Mouse (Mus musculus): ENCODE results near the gene Ahdc1. TPM values are rescaled to one million over a fixed set of nuclear protein-coding genes. Genes with fewer than 3 reads are reported as not detected.

Gene Ahdc1
- total and polyA plus RNA-seq, 3 experiments = 1.6 to 19.9 (median 8.4) TPM

DNA sequence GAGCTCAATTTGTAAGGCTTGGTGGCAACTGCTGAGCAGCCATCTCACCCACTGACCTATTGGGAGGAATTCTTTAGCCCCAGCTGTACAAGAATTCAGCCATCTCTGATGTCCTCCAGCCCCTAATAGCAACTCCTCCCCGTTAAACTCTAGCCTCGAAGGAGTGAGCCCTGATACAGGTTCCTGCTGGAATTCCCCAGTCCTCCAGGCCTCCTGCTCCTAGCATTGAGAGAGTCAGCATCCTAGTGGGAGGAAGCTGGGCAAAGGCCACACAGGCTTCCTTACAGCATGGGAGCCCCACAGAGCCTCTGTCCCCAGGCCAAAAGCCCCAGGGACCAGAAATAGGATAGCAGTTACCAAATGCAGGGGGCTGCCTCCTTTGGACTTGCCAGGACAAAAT is 47.6 kb upstream of the Ahdc1 start:
- Histone ChIP-seq H3K27ac (ENCODE audit: insufficient read depth, low read depth) (no peak overlapping the region), H3K4me1 (ENCODE audit: control insufficient read depth in 1 of 2, insufficient read depth in 2 of 2) (peaks cover 19 to 54% of the 10 kb centered on the region in 2 experiments)

DNA sequence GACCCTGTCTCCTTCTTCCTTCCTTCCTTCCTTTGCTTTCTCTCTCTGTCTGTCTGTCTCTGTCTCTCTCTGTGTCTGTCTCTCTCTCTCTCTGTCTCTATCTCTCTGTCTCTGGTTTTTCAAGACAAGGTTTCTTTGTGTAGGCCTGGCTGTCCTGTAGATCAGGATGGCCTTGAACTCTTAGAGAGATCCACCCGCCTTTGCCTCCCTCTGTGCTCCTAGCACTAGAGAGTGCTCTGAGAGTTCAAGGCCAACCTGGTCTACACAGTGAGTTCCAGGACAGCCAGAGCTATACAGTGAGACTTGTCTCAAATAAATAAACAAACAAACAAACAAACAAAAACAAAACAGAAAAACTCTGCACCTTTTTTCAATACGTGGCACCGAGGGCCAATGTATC is 47.0 kb upstream of the Ahdc1 start:
- TF ChIP-seq UBTF (IDR thresholded peaks at IDR 0.05; ENCODE audit: low read depth, low read length) (no peak), CHD2 (IDR thresholded peaks at IDR 0.05; ENCODE audit: low read length) (no peak), ELF1 (IDR thresholded peaks at IDR 0.05; ENCODE audit: low read depth, low read length) (no peak), MAX (IDR thresholded peaks at IDR 0.05; ENCODE audit: low read length) (no peak)
- Histone ChIP-seq H3K79me2 (replicated peaks; ENCODE audit: control insufficient read depth, extremely low read depth, insufficient read depth, poor library complexity, severe bottlenecking) (no peaks in the 10 kb centered on the region), H3K4me3 (replicated peaks in 1 of 3; ENCODE audit: low read depth in 2 of 3, low read length in 2 of 3, poor library complexity in 1 of 3) (no peak overlapping the region), H3K9ac (ENCODE audit: insufficient read depth, low read depth) (no peak overlapping the region), H3K27ac (ENCODE audit: insufficient read depth, low read depth) (no peak overlapping the region), H3K36me3 (replicated peaks in 1 of 2; ENCODE audit: control insufficient read depth in 1 of 2, insufficient read depth in 1 of 2, low read length in 1 of 2) (no peaks in the 10 kb centered on the region), H3K27me3 (replicated peaks) (no peaks in the 10 kb centered on the region), H3K4me1 (ENCODE audit: control insufficient read depth in 1 of 2, insufficient read depth in 2 of 2) (peaks cover 16 to 51% of the 10 kb centered on the region in 2 experiments), H3K4me2 (ENCODE audit: insufficient read depth, low read depth, poor library complexity, severe bottlenecking) (no peak overlapping the region), H3K9me3 (replicated peaks; ENCODE audit: low read length) (no peaks in the 10 kb centered on the region)
- in situ Hi-C loops (cut with MboI; ENCODE audit: low pct_ligation_motif_present, low pct_unique_long_range_greater_than_20kb, low sequenced_read_pairs) = no loop called here
- dilution Hi-C loops (cut with MboI; ENCODE audit: extremely low pct_ligation_motif_present, extremely low pct_unique_long_range_greater_than_20kb, low sequenced_read_pairs) = no loop called here
- DNase-seq (ENCODE audit: extremely low read depth) = no peak

More for the DNA sequence above, 47.6 kb upstream of the Ahdc1 start:
- no peak for DNase-seq (ENCODE audit: extremely low read depth)
- no peak for TF ChIP-seq RAD21 (IDR thresholded peaks at IDR 0.05; ENCODE audit: low read depth, low read length)
- TF ChIP-seq CTCF (conservative IDR thresholded peaks at IDR 0.05 in 1 of 2, IDR thresholded peaks at IDR 0.05 in 1 of 2; ENCODE audit: low read depth in 2 of 2, low read length in 2 of 2) = no peak
- no peak for TF ChIP-seq IRF4 (IDR thresholded peaks at IDR 0.05; ENCODE audit: low read depth, low read length)
- TF ChIP-seq TBP (conservative IDR thresholded peaks at IDR 0.05; ENCODE audit: low read depth, low read length) = no peak
- no peak for TF ChIP-seq MEF2A (IDR thresholded peaks at IDR 0.05; ENCODE audit: borderline replicate concordance, low read depth, low read length)
- no peak for TF ChIP-seq KAT2A (IDR thresholded peaks at IDR 0.05; ENCODE audit: insufficient replicate concordance, low read length)
- no peak for TF ChIP-seq ZKSCAN1 (IDR thresholded peaks at IDR 0.05; ENCODE audit: borderline replicate concordance, low read depth, low read length)
- dilution Hi-C loops (cut with MboI; ENCODE audit: extremely low pct_ligation_motif_present, extremely low pct_unique_long_range_greater_than_20kb, low sequenced_read_pairs) (no loop called here), in situ Hi-C loops (cut with MboI; ENCODE audit: low pct_ligation_motif_present, low pct_unique_long_range_greater_than_20kb, low sequenced_read_pairs) (no loop called here)
- Histone ChIP-seq H3K4me3 (replicated peaks in 1 of 3; ENCODE audit: low read depth in 2 of 3, low read length in 2 of 3, poor library complexity in 1 of 3) (no peak overlapping the region), H3K4me2 (ENCODE audit: insufficient read depth, low read depth, poor library complexity, severe bottlenecking) (no peak overlapping the region), H3K36me3 (replicated peaks in 1 of 2; ENCODE audit: control insufficient read depth in 1 of 2, insufficient read depth in 1 of 2, low read length in 1 of 2) (no peaks in the 10 kb centered on the region), H3K9me3 (replicated peaks; ENCODE audit: low read length) (no peaks in the 10 kb centered on the region), H3K79me2 (replicated peaks; ENCODE audit: control insufficient read depth, extremely low read depth, insufficient read depth, poor library complexity, severe bottlenecking) (no peaks in the 10 kb centered on the region), H3K9ac (ENCODE audit: insufficient read depth, low read depth) (no peak overlapping the region), H3K27me3 (replicated peaks) (no peaks in the 10 kb centered on the region)

DNA sequence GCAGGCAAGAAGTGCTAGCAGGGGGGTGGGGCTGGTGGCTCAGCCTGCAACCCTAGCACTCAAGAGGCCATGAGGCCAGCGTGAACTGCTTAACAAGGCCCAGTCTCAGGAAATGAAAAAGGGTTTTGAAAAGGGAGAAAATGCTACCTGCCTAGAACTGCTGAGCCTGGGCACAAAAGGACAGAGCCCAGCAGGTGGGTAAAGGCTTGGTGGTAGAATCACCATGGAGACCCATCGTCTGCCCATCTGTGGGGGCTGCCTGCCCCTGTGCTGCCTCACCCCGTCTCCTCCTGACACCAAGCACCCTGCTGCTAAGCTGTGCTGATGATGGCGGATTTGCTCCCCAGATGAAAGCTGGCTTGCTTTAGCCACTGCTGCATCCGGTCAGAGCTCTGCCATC is 46.6 kb upstream of the Ahdc1 start:
- H3K27ac ChIP-seq (ENCODE audit: insufficient read depth, low read depth) = no peak overlapping the region
- H3K9me3 ChIP-seq (replicated peaks; ENCODE audit: low read length) = no peaks in the 10 kb centered on the region
- no peaks in the 10 kb centered on the region for H3K27me3 ChIP-seq (replicated peaks)
- H3K4me2 ChIP-seq (ENCODE audit: insufficient read depth, low read depth, poor library complexity, severe bottlenecking) = no peak overlapping the region
- H3K79me2 ChIP-seq (replicated peaks; ENCODE audit: control insufficient read depth, extremely low read depth, insufficient read depth, poor library complexity, severe bottlenecking) = no peaks in the 10 kb centered on the region
- in situ Hi-C loops (cut with MboI; ENCODE audit: low pct_ligation_motif_present, low pct_unique_long_range_greater_than_20kb, low sequenced_read_pairs) (no loop called here), dilution Hi-C loops (cut with MboI; ENCODE audit: extremely low pct_ligation_motif_present, extremely low pct_unique_long_range_greater_than_20kb, low sequenced_read_pairs) (no loop called here)
- no peak overlapping the region for H3K4me3 ChIP-seq (replicated peaks in 1 of 3; ENCODE audit: low read depth in 2 of 3, low read length in 2 of 3, poor library complexity in 1 of 3)
- peaks cover 12 to 47% of the 10 kb centered on the region in 2 experiments for H3K4me1 ChIP-seq (ENCODE audit: control insufficient read depth in 1 of 2, insufficient read depth in 2 of 2)
- no peak overlapping the region for H3K9ac ChIP-seq (ENCODE audit: insufficient read depth, low read depth)
- DNase-seq (ENCODE audit: extremely low read depth) = no peak
- TF ChIP-seq E2F4 (IDR thresholded peaks at IDR 0.05; ENCODE audit: insufficient replicate concordance, low read depth, low read length) (no peak), POLR2AphosphoS2 (IDR thresholded peaks at IDR 0.05; ENCODE audit: low read depth, low read length) (no peak), BHLHE40 (IDR thresholded peaks at IDR 0.05; ENCODE audit: low read depth, low read length) (no peak), SMC3 (IDR thresholded peaks at IDR 0.05; ENCODE audit: low read depth, low read length) (no peak), NELFE (IDR thresholded peaks at IDR 0.05; ENCODE audit: low read depth, low read length) (no peak), POLR2A (IDR thresholded peaks at IDR 0.05; ENCODE audit: low read depth, low read length) (no peak), PAX5 (IDR thresholded peaks at IDR 0.05; ENCODE audit: low read length) (no peak), ZMIZ1 (IDR thresholded peaks at IDR 0.05; ENCODE audit: low read depth, low read length) (no peak), JUND (conservative IDR thresholded peaks at IDR 0.05; ENCODE audit: low read depth, low read length) (no peak), GABPA (IDR thresholded peaks at IDR 0.05; ENCODE audit: insufficient replicate concordance, low read depth, low read length) (no peak)
- H3K36me3 ChIP-seq (replicated peaks in 1 of 2; ENCODE audit: control insufficient read depth in 1 of 2, insufficient read depth in 1 of 2, low read length in 1 of 2) = no peaks in the 10 kb centered on the region
